Mouse (Mus musculus): ENCODE data around the gene Tmem107.

The Tmem107 gene

GRCm38 (mm10) chr11:69076572-69076971, 6.0 kb downstream of the Tmem107 start:
- DNase-seq, result no peak

DNA sequence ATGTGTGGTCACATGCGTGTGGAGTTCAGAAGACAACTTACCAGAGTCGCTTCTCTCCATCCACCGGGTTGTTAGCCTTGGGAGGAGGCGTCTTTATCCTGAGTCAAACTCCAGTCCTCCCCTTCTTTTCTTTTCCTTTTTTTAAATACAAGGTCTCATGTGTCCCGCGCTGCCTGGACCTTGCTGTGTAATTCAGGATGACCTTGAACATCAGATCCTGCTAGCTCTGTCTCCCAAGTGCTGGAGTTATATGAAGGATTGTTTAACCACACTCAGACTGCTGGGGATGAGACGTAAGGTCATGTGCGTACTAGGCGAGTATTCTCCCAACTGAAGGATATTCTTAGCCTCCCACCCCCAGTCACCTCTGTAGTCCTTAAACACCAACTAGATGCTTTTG, 6.7 kb downstream of the Tmem107 start:
- DNase-seq, result no peak

DNA sequence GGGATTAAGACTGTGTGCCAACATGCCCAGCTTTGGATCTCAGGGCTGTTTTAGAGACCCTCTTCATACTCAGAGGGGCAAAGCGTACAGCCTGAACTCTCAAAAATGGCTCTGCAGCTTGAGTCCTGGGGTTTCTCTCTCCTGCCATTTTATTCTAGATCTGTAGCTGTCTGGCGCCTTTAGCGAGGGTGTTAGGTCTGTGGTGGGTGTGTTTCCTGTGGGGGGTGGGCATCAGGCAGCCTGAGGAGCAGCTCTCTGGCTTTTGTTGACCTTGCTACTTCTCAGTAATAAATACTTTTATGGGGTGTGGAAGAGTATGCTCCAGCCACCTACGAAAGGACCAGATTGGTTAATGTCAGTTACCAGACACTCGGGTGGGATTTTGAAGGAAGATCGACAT, 7.4 kb downstream of the Tmem107 start:
- DNase-seq, result no peak

- DNase-seq, result no peak
Observed at GRCm38 (mm10) chr11:69078805-69079438, 8.3 kb downstream of the Tmem107 start.

DNA sequence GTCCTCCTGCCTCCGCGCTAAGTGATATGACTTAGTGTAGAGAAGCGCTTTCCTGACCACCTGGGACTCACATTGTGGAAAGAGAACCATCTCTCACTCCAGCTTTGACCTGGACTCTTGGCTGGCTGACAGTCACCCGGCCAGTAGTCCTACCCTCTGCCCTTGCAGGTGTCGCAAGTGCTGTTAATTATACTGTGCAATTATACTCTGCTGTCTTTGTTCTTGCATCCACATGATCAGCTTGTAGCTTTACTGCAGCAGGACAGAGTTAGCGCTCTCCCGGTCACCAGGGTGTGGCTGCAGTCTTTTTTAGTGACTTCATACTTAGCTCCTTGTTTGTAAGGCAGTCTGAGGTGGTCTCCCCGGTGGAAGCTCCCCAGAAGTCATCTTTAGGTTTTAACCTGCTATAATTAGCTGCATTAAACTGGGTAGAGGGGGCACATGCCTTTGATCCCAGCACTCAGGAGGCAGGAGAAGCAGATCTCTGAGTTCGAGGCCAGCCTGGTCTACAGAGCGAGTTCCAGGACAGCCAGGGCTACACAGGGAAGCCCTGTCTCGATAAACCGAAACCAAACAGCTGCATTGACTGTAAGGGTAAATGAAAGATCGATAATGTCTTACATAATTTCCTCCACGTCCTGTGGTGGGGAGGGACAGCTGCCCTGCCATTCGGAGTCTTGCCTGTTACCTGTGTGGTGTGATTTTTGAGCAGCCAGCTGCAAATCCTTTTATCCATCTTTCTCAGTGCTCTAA, 9.7 kb downstream of the Tmem107 start:
- DNase-seq, result no peak

- no peak for DNase-seq
Observed at GRCm38 (mm10) chr11:69080855-69081222, 10.2 kb downstream of the Tmem107 start.

GRCm38 (mm10) chr11:69081613-69082012, 11.0 kb downstream of the Tmem107 start:
- DNase-seq, result no peak

GRCm38 (mm10) chr11:69085608-69086007, 15.0 kb downstream of the Tmem107 start:
- DNase-seq, result no peak

DNA sequence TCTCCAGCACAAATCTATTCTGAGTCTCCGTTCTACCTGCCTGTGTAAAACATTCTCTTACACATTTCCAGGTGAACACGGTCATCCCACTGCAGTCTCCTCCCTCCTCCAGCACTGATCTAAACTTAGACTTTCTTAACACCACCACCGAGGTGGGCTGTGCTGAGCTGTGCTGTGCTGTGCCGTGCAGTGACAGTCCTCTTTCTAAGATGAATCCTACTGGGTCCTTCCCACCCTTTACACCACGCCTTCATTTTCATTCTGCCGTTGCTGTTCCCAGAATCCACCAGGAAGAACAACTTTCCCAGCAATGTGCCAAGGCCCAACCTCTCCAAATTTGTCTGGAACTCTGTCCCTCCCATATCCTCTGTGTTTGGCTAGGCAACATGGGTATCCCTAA, 15.8 kb downstream of the Tmem107 start:
- DNase-seq, result no peak

DNA sequence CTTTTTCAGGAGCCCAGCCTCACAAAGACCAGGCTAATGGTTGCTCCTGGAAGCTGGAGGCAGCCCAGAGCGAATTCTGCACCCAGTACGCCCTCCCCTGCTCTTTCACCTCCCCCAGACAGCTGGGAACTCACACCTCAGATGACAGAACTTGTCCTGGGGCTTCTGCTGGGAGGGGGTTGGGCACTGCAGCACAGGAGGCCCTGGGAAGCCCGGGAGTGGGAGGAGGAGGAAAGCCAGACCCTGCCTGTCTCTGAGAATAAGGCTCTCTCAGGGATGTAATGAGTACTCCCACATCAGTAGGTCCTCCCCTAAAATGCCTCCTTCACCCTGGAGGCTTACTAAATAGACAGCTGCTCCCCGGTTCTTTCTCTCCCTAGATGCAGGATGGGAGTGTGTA, 16.5 kb downstream of the Tmem107 start:
- DNase-seq, result peak in 1 of 2 experiments; percentile 15

DNA sequence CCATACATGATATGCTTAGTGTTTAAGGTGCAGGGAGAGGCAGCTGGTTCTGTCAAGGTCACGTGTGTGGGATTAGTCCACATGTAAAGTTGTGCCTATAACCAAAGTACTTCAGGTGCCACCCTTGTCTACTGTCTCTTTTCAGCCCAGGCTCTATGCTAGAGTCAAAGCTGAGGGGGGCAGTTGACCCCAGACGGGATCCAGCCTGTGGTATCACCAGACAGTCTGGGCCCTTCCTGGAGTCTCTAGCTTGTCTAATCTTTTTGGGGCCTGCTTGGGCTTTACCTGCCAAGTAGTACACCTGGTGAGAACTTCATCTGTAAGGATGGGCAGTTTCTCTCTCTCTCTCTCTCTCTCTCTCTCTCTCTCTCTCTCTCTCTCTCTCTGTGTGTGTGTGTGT, 17.0 kb downstream of the Tmem107 start:
- peak in 1 of 2 experiments; percentile 21 for DNase-seq

GRCm38 (mm10) chr11:69088103-69088855, 17.7 kb downstream of the Tmem107 start, which contains the start of gene Vamp2:
Vamp2 (plus strand) TSS chr11:69088490.
- DNase-seq, result peak; percentile 99

DNA sequence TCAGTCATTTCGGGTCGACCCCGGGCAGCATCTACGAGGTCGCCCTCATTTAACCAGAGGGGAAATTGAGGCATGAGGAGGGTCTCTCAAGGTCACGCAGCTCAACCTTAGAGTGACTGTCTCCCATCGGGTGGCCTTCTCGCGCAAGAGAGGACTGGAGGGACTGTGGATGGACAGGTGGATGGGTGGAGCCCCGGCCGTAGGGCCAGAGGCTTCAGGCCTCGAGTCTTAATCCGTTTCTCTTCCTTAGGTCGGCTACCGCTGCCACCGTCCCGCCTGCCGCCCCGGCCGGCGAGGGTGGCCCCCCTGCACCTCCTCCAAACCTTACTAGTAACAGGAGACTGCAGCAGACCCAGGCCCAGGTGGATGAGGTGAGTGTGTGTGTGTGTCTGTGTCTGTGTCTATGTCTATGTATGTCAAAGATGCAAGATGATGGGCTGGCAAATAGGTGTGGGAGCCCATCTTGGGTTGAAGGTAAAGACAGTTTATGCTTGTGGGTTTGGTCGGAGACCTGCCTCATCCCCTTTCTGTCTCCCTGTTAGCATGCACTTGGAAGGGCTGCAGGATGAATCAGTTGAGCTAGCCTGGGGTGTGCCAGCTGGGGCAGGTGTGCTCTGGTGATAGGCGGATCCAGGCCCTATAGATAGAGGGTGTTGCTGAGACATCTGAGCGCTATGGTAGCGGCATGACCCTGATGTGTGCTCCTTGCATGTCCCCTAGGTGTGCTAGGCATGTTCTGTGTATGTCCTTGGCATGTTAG, 18.4 kb downstream of the Tmem107 start:
- DNase-seq, result no peak

DNA sequence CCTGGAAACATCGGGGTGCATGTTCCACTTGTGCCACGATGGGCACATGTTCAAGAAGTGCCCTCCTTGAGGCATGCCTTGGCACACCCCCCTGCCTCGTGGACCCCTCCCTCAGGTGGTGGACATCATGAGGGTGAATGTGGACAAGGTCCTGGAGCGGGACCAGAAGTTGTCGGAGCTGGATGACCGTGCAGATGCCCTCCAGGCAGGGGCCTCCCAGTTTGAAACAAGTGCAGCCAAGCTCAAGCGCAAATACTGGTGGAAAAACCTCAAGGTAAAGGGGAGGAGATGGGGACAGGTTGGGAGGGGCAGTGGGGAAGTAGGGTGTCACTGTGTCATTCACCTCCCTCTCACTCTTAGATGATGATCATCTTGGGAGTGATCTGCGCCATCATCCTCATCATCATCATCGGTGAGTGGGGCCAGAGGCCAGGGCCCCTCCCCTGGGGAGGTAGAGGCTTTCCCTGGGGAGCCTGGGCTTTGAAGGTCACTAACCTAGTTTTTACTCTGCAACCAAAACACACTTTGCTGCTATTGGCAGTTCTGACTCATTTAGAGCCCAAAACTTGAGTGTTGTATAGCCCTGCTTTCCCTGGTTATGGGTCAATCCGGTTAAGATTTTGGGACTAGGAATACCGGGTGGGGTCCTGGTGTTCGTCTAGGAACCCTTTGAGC, 19.1 kb downstream of the Tmem107 start:
- DNase-seq, result peak; percentile 52 to 59

DNA sequence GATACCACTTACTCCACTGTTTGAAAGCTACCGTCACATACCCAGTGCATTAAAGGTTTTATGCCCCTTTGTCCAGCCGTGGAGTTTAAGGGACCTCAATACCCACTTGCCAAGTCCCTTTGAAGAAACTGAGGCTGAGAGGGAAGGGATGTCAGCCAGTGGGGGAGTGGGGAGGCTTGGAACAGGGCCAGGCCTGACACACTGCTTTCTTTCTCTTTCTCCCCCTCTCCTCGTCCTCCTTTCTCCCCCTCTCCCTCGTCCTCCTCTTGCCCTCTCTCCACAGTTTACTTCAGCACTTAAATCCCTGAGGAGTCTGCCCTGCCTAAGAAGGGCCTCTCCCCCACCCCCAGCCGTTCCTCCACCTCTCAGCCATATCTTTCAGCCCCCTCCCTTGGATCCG, 19.8 kb downstream of the Tmem107 start:
- DNase-seq, result peak in 1 of 2 experiments; percentile 27

DNA sequence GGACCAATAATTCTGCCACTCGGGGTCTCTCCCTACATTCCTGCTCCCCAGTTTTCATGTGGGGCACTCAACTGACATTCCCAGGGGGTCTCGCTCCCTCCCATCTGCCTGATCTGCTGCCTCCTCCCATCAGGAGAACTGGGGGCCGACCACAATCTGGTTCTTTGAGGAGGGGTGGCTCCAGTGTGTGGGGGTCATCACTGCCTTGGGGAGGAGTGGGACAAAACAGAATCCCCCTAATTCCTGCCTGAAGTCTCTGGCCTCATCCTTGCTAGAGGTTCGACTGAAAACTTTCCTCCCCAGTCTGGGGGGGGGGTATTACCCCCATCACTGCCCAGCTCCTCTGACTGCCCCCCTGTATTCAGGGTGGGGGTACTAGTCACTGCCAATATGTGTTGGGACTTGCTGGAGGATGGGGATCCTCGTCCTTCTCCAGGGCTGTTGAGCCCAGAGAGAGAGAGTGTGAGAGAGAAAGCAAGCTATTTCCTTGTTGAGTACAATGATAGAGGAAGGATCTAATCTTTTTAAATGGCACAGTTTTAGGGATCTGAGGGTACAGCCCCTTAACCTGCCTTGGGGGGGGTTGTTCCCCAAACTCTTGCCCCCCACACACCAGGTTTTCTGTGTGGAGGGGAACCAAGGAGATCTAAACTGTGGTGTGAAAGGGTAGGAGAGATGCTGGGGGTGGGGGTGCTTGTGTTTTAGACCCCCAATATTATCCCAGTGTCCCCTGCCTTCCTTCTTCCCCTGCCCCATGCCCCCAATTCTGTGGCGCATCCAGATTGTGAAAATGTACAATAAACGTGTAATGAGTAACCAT, 21.2 kb downstream of the Tmem107 start:
- DNase-seq, result peak; percentile 18 to 19

DNA sequence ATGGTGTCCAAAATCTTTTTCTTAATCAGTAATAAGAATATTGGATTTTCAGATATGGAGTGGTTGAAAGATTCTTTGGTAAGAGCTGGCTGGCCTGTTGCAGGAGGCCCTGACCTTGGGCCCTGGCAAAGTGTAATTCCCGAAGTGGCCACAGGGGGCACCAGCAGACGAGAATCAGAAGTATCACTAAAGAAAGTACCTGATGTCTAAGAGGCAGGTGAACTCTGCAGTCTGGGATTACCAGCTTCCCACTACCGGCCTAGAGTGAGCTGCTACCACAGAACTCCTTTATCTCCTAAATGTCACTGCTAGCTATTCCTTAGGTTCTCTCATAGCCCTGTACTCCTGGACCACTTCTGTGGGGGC, 21.8 kb downstream of the Tmem107 start:
- peak; percentile 93 to 97 for DNase-seq

DNA sequence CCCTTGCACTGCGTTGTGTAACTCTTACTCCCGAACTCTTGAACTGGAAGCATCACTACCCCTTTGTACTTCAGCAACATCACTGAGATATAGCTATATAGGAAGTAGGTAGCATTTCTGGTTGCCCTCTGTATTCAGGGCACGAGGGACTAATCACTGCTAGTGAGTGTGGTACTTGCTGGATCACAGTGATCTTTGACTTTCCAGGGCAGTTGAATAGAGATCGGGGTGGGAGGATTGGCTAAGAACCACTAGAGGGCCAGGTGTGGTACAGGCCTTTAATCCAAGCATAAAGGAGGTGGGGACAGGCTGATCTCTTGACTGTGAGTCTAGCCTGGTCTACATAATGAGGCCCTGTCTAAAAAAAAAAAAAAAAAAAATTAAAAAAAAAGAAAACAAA, 22.3 kb downstream of the Tmem107 start:
- DNase-seq, result peak in 1 of 2 experiments; percentile 30

DNA sequence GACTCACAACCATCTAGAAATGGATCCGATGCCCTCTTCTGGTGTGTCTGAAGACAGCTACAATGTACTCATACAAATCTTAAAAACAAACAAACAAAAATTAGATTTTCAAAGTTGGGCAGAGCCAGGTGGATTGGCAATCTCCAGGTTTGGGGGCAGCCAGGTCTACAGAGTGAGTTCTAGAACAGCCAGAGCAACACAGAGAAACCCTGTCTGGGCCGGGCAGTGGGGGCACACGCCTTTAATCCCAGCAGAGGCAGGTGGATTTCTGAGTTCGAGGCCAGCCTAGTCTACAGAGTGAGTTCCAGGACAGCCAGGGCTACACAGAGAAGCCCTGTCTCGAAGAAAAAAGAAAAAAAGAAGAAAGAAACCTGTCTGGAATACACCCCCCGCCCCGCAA, 23.2 kb downstream of the Tmem107 start:
- DNase-seq, result peak in 1 of 2 experiments; percentile 17

GRCm38 (mm10) chr11:69094697-69095429, 24.3 kb downstream of the Tmem107 start, which contains the start of gene Per1:
Per1 (plus strand) TSS chr11:69095217.
- DNase-seq, result peak; percentile 99
